Mouse (Mus musculus): ENCODE results near the gene Rab31. TPM values are rescaled to one million over a fixed set of nuclear protein-coding genes. Genes with fewer than 3 reads are reported as not detected.

Rab31 gene
- total RNA-seq, 2 experiments from 2014 or later: 83.1 to 96.3 TPM

DNA sequence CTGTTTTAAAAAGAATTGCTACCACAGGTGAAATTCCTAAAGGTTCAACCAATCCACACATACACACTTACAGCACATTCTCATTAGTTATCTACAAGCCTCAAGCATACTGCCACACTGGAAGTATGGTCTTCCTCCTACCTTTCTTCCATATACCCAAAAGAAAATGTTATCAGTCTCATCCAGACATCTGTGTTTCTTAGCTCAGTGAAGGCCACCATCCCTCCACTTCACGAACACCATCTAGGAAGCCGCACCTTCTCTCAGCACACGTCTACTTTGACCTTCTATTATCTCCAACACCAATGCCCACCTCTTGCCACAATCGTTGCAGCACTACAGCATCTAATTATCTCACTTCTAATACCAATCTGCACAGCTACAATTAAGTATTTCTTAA lies 166.5 kb downstream of the Rab31 start:
- no peak for DNase-seq
- intact Hi-C loops (cut with DNase I): no loop called here

GRCm38 (mm10) chr17:65604892-65605291 lies 167.7 kb downstream of the Rab31 start:
- intact Hi-C loops (cut with DNase I): no loop called here
- no peak for DNase-seq

DNA sequence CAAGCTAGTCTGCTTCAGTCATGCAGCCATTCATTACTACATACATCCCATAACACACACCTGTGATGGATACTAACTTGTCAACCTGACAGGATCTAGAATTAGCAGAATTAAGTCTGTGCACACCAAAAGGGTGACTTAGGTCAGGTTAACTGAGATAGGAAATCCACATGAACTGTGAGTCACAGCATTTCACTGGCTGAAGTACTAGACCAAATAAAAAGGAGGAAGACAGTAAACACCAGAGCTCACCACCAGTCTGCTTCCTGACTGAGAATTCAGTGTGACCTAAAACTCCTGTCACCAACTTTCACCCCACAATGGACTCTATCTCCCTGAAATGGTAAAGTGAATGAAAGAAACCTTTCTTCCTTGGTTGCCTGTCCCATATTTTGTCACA lies 168.2 kb downstream of the Rab31 start:
- intact Hi-C loops (cut with DNase I): no loop called here
- no peak for DNase-seq

Other genes with a start within 250 kb of the Rab31 start
- under 1 TPM; 0.46 to 0.54 TPM for gene Tmem232, start 232.0 kb downstream of the Rab31 start, total RNA-seq (2021)
- 100 to 1,000 TPM; 167 to 168 TPM for gene Vapa, start 159.2 kb downstream of the Rab31 start, total RNA-seq (2021)
- gene Txndc2, start 130.6 kb downstream of the Rab31 start, total RNA-seq (2021): under 1 TPM; 0.28 to 0.44 TPM
- gene Ppp4r1, start 9.8 kb upstream of the Rab31 start, total RNA-seq (2021): 10 to 100 TPM; 80.6 to 86.3 TPM
- gene Ralbp1, start 113.0 kb upstream of the Rab31 start, total RNA-seq (2021): 10 to 100 TPM; 37.6 to 38.2 TPM
- 10 to 100 TPM; 35.5 to 38.3 TPM for gene Twsg1, start 178.5 kb upstream of the Rab31 start, total RNA-seq (2021)